ENCODE assay signal across 8 mouse cellular contexts in genomic region chr7:134224421-134224740, GRCm38 (mm10). TPM values are rescaled to one million over a fixed set of nuclear protein-coding genes. Genes with fewer than 3 reads are reported as not detected.
DNase-seq lines count a peak whose midpoint lies in the region; ATAC-seq and TF ChIP-seq lines count a peak whose summit lies in the region.

No protein-coding gene starts in this region.

- WGBS in heart, postnatal 0 days, result 0% methylated on average over 12 of the region's 14 CpGs
- under 1% methylated on average over 14 of the region's 14 CpGs for WGBS in liver, postnatal 0 days (ENCODE audit: insufficient replicate concordance)

- no peaks in the 10 kb centered on the region for H3K36me3 ChIP-seq in heart, postnatal 0 days (replicated peaks; ENCODE audit: control insufficient read depth, insufficient read depth, low read length)
- H3K36me3 ChIP-seq in liver, postnatal 0 days (replicated peaks; ENCODE audit: insufficient read depth, low read length), result no peaks in the 10 kb centered on the region

- H3K27me3 ChIP-seq in heart, postnatal 0 days (ENCODE audit: control insufficient read depth, insufficient read depth, low read length), result peaks cover 17% of the 10 kb centered on the region
- H3K27me3 ChIP-seq in liver, postnatal 0 days (ENCODE audit: insufficient read depth, low read length), result peaks cover 25% of the 10 kb centered on the region

- peak overlapping the region; percentile 74 for H3K4me3 ChIP-seq in layer of hippocampus, adult 2 months
- peak overlapping the region; percentile 49 for H3K4me3 ChIP-seq in cortical plate, adult 2 months (ENCODE audit: insufficient read depth, low read length)
- peak overlapping the region; percentile 58 for H3K4me3 ChIP-seq in heart, postnatal 0 days (ENCODE audit: low read depth, low read length)
- peak overlapping the region; percentile 47 for H3K4me3 ChIP-seq in liver, postnatal 0 days (ENCODE audit: low read depth, low read length)

- no peak for ATAC-seq in heart, postnatal 0 days (ENCODE audit: insufficient read depth, low read depth)
- no peak for ATAC-seq in liver, postnatal 0 days
- no peak for ATAC-seq in inflammation-experienced regulatory T-cells, adult 6 months

- TF ChIP-seq EP300 in heart, postnatal 0 days (IDR thresholded peaks at IDR 0.05; ENCODE audit: low read depth), result no peak
- TF ChIP-seq EP300 in liver, postnatal 0 days (IDR thresholded peaks at IDR 0.05; ENCODE audit: low read depth), result no peak

- peak in 1 of 2 experiments; percentile 6 for DNase-seq in layer of hippocampus, adult 2 months (ENCODE audit: low spot score in 2 of 2)
- DNase-seq in layer of hippocampus, adult 9-11 months, result no peak
- DNase-seq in heart, postnatal 0 days (ENCODE audit: low spot score), result no peak
- DNase-seq in liver, postnatal 0 days, result peak; percentile 18
- DNase-seq in embryo, embryonic 11 days, result no peak
- no peak for DNase-seq in left cerebral cortex, adult 18-20 months (ENCODE audit: low spot score in 2 of 2)

- peak overlapping the region; percentile 81 for H3K27ac ChIP-seq in layer of hippocampus, adult 2 months
- no peak overlapping the region for H3K27ac ChIP-seq in cortical plate, adult 2 months (ENCODE audit: insufficient read depth, low read length)
- H3K27ac ChIP-seq in heart, postnatal 0 days (ENCODE audit: low read depth), result peak overlapping the region; percentile 40; the same call in 1 of the 2 replicates
- 0 out of 2 replicates have a peak overlapping the region, but pooled peaks have one; percentile 29 for H3K27ac ChIP-seq in liver, postnatal 0 days (ENCODE audit: low read depth)

- TF ChIP-seq POLR2A in cortical plate, adult 2 months (IDR thresholded peaks at IDR 0.05; ENCODE audit: extremely low read depth, insufficient read depth, low read length), result no peak

- H3K4me1 ChIP-seq in cortical plate, adult 2 months (ENCODE audit: control insufficient read depth, insufficient read depth, low read length), result no peaks in the 10 kb centered on the region
- peaks cover 6% of the 10 kb centered on the region; the same call in 1 of the 2 replicates for H3K4me1 ChIP-seq in heart, postnatal 0 days (ENCODE audit: control insufficient read depth, insufficient read depth)
- no peaks in the 10 kb centered on the region for H3K4me1 ChIP-seq in liver, postnatal 0 days (ENCODE audit: insufficient read depth)

- H3K9me3 ChIP-seq in heart, postnatal 0 days (replicated peaks; ENCODE audit: control insufficient read depth, low read length), result no peaks in the 10 kb centered on the region
- H3K9me3 ChIP-seq in liver, postnatal 0 days (ENCODE audit: low read length), result no peaks in the 10 kb centered on the region

- no peak for TF ChIP-seq CTCF in layer of hippocampus, adult 2 months (conservative IDR thresholded peaks at IDR 0.05)
- no peak for TF ChIP-seq CTCF in cortical plate, adult 2 months (IDR thresholded peaks at IDR 0.05; ENCODE audit: extremely low read depth, insufficient read depth, low read length)
- no peak for TF ChIP-seq CTCF in heart, postnatal 0 days (IDR thresholded peaks at IDR 0.05; ENCODE audit: low read depth)
- no peak for TF ChIP-seq CTCF in liver, postnatal 0 days (IDR thresholded peaks at IDR 0.05; ENCODE audit: low read depth)

- H3K4me2 ChIP-seq in heart, postnatal 0 days (ENCODE audit: low read depth, low read length), result peak overlapping the region; percentile 91
- peak overlapping the region; percentile 63 for H3K4me2 ChIP-seq in liver, postnatal 0 days (ENCODE audit: low read depth, low read length)

- H3K9ac ChIP-seq in heart, postnatal 0 days (replicated peaks; ENCODE audit: low read depth, low read length), result peak overlapping the region; percentile 39
- no peak overlapping the region for H3K9ac ChIP-seq in liver, postnatal 0 days (replicated peaks)

RNA-seq across cellular contexts. Expression of gene Adam12, which starts 7.6 kb away (rescaled TPM):
- total RNA-seq in layer of hippocampus, adult 2 months (2021), result 1 to 10 TPM; 7.8 to 9.0 TPM
- 2.1 and 2.2 TPM in 2 replicates for polyA plus RNA-seq in cortical plate, adult 2 months (2012; rRNA removed)
- total RNA-seq in heart, postnatal 0 days (2014; rRNA removed; ENCODE audit: low replicate concordance), result 4.6 and 6.5 TPM in 2 replicates
- 0.96 and 1.0 TPM in 2 replicates for polyA plus RNA-seq in heart, postnatal 0 days (2015; fragmentation: Nextera tagmentation; extraction: Ambion mirVana)
- polyA plus RNA-seq in liver, postnatal 0 days (2015; fragmentation: Nextera tagmentation; extraction: Ambion mirVana), result 0.93 and 1.1 TPM in 2 replicates
- 1 to 10 TPM; 4.2 to 4.3 TPM for total RNA-seq in left cerebral cortex, adult 18-20 months (2021)
- polyA plus RNA-seq in inflammation-experienced regulatory T-cells, adult 6 months (2017; shearing (Covaris generic)), result 1 to 10 TPM in 2 of 3 experiments, under 1 TPM in 1; 0.87 to 2.3 (median 1.6) TPM
